Mouse (Mus musculus) kidney, adult 8-10 months (tissue): ENCODE measurements at regions not wholly inside any gene's neighbourhood (a gene's known extent, or its start where the extent isn't known, plus 50 kb on each side); places are given as distances from the start of the nearest gene placed in this dataset.
"Not testable (repeated sequence)": the region's sequence is repeated elsewhere in the genome, so short reads cannot be mapped to it uniquely, and the experiment has no call there.

ENCODE experiments used
- DNase-seq, 2 experiments: peaks; one replicate each; pipeline ENCODE4 v3.0.0; 2022

GRCm38 (mm10) chrX:103532620-103533199 is 97.7 kb upstream of the Zcchc13 start:
- not testable (repeated sequence) for DNase-seq

- DNase-seq = no peak
Observed at GRCm38 (mm10) chrX:103533306-103533705, 97.1 kb upstream of the Zcchc13 start.

GRCm38 (mm10) chrX:103533831-103534230 is 96.6 kb upstream of the Zcchc13 start:
- DNase-seq = no peak

- DNase-seq = peak in 1 of 2 experiments; percentile 79
Observed at GRCm38 (mm10) chrX:103546490-103547202, 83.7 kb upstream of the Zcchc13 start.

GRCm38 (mm10) chrX:103551304-103551703 is 79.1 kb upstream of the Zcchc13 start:
- peak; percentile 69 to 82 for DNase-seq

- DNase-seq = no peak
Observed at GRCm38 (mm10) chrX:103553196-103553595, 77.2 kb upstream of the Zcchc13 start.

GRCm38 (mm10) chrX:103553605-103554004 is 76.8 kb upstream of the Zcchc13 start:
- DNase-seq = no peak

- DNase-seq = not testable (repeated sequence)
Observed at GRCm38 (mm10) chrX:103555041-103555986, 75.1 kb upstream of the Zcchc13 start.

GRCm38 (mm10) chrX:103556046-103556445 is 74.3 kb upstream of the Zcchc13 start:
- no peak for DNase-seq

- peak in 1 of 2 experiments; percentile 58 for DNase-seq
Observed at GRCm38 (mm10) chrX:103556681-103557490, 73.5 kb upstream of the Zcchc13 start.

GRCm38 (mm10) chrX:103557496-103557895 is 72.9 kb upstream of the Zcchc13 start:
- DNase-seq = no peak

- DNase-seq = peak; percentile 47 to 58
Observed at GRCm38 (mm10) chrX:103563531-103564246, 66.7 kb upstream of the Zcchc13 start.

GRCm38 (mm10) chrX:103573344-103573743 is 57.0 kb upstream of the Zcchc13 start:
- peak in 1 of 2 experiments; percentile 42 for DNase-seq

- no peak for DNase-seq
Observed at GRCm38 (mm10) chrX:103579484-103579883, 50.9 kb upstream of the Zcchc13 start.
